Mouse (Mus musculus): ENCODE data around the gene Hist1h2ao. TPM values are rescaled to one million over a fixed set of nuclear protein-coding genes. Genes with fewer than 3 reads are reported as not detected.
A peak's percentile ranks its signal among the peaks of the same experiment; 100 is the strongest.

Gene Hist1h2ao
- total and polyA plus RNA-seq, 3 experiments: 693 TPM; not detected in 2

GRCm38 (mm10) chr13:21778814-21779766 lies 31.2 kb upstream of the Hist1h2ao start (continued):
- TF ChIP-seq MAZ (IDR thresholded peaks at IDR 0.05; ENCODE audit: low read depth, low read length): peak; percentile 44; the same call in 1 of the 2 replicates
- no peak for TF ChIP-seq ELF1 (IDR thresholded peaks at IDR 0.05; ENCODE audit: low read depth, low read length)
- TF ChIP-seq MAX (IDR thresholded peaks at IDR 0.05; ENCODE audit: low read length): peak; percentile 48; the same call in 1 of the 2 replicates
- no peak for TF ChIP-seq ZKSCAN1 (IDR thresholded peaks at IDR 0.05; ENCODE audit: borderline replicate concordance, low read depth, low read length)
- peak; percentile 99 for TF ChIP-seq ZMIZ1 (IDR thresholded peaks at IDR 0.05; ENCODE audit: low read depth, low read length)
- peak; percentile 84 for TF ChIP-seq MYC (IDR thresholded peaks at IDR 0.05; ENCODE audit: low read depth, low read length)
- TF ChIP-seq JUN (IDR thresholded peaks at IDR 0.05; ENCODE audit: insufficient read depth, low read depth, low read length): no peak
- no peak; the same call in 1 of the 2 replicates for TF ChIP-seq UBTF (IDR thresholded peaks at IDR 0.05; ENCODE audit: low read depth, low read length)
- peak; percentile 89 for TF ChIP-seq SIN3A (IDR thresholded peaks at IDR 0.05; ENCODE audit: low read length)

GRCm38 (mm10) chr13:21779767-21780731 lies 30.2 kb upstream of the Hist1h2ao start, which contains the start of gene Hist1h1b:
Hist1h1b (minus strand) TSS chr13:21780625.
- Histone ChIP-seq H3K36me3 (replicated peaks in 1 of 2; ENCODE audit: control insufficient read depth in 1 of 2, insufficient read depth in 1 of 2, low read length in 1 of 2) (no peaks in the 10 kb centered on the region), H3K27ac (ENCODE audit: insufficient read depth, low read depth) (peak within 1 kb of the TSS; percentile 97), H3K4me3 (replicated peaks in 1 of 3; ENCODE audit: low read depth in 2 of 3, low read length in 2 of 3, poor library complexity in 1 of 3) (peak within 1 kb of the TSS; percentile 59 to 72 (median 59)), H3K9ac (ENCODE audit: insufficient read depth, low read depth) (peak within 1 kb of the TSS; percentile 86), H3K79me2 (replicated peaks; ENCODE audit: control insufficient read depth, extremely low read depth, insufficient read depth, poor library complexity, severe bottlenecking) (no peaks in the 10 kb centered on the region; the same call in 1 of the 2 replicates), H3K9me3 (replicated peaks; ENCODE audit: low read length) (no peaks in the 10 kb centered on the region), H3K4me1 (ENCODE audit: control insufficient read depth in 1 of 2, insufficient read depth in 2 of 2) (peaks cover 6 to 30% of the 10 kb centered on the region in 2 experiments; a peak in 3 of 4 replicates), H3K27me3 (replicated peaks) (no peaks in the 10 kb centered on the region), H3K4me2 (ENCODE audit: insufficient read depth, low read depth, poor library complexity, severe bottlenecking) (peak within 1 kb of the TSS; percentile 65)
- dilution Hi-C loops (cut with MboI; ENCODE audit: extremely low pct_ligation_motif_present, extremely low pct_unique_long_range_greater_than_20kb, low sequenced_read_pairs): no loop called here
- in situ Hi-C loops (cut with MboI; ENCODE audit: low pct_ligation_motif_present, low pct_unique_long_range_greater_than_20kb, low sequenced_read_pairs): no loop called here
- DNase-seq (ENCODE audit: extremely low read depth): peak; percentile 89
- TF ChIP-seq MYC (IDR thresholded peaks at IDR 0.05; ENCODE audit: low read depth, low read length) (0 out of 2 replicates have a peak, but pooled peaks have one; percentile 36), SIN3A (IDR thresholded peaks at IDR 0.05; ENCODE audit: low read length) (peak; percentile 95), EP300 (IDR thresholded peaks at IDR 0.05; ENCODE audit: low read length) (no peak), BHLHE40 (IDR thresholded peaks at IDR 0.05; ENCODE audit: low read depth, low read length) (peak; percentile 7; the same call in 1 of the 2 replicates), NRF1 (IDR thresholded peaks at IDR 0.05; ENCODE audit: low read depth, low read length) (no peak; the same call in 1 of the 2 replicates), HCFC1 (IDR thresholded peaks at IDR 0.05; ENCODE audit: low read depth, low read length) (peak; percentile 66), ZMIZ1 (IDR thresholded peaks at IDR 0.05; ENCODE audit: low read depth, low read length) (peak; percentile 100), TCF12 (IDR thresholded peaks at IDR 0.05; ENCODE audit: low read depth, low read length) (peak; percentile 96), USF1 (IDR thresholded peaks at IDR 0.05; ENCODE audit: low read depth, low read length) (no peak), CTCF (conservative IDR thresholded peaks at IDR 0.05 in 1 of 2, IDR thresholded peaks at IDR 0.05 in 1 of 2; ENCODE audit: low read depth in 2 of 2, low read length in 2 of 2) (no peak), JUND (conservative IDR thresholded peaks at IDR 0.05; ENCODE audit: low read depth, low read length) (no peak), GABPA (IDR thresholded peaks at IDR 0.05; ENCODE audit: insufficient replicate concordance, low read depth, low read length) (no peak), RCOR1 (conservative IDR thresholded peaks at IDR 0.05; ENCODE audit: low read depth, low read length) (peak; percentile 90), CHD2 (IDR thresholded peaks at IDR 0.05; ENCODE audit: low read length) (peak; percentile 49), KAT2A (IDR thresholded peaks at IDR 0.05; ENCODE audit: insufficient replicate concordance, low read length) (0 out of 2 replicates have a peak, but pooled peaks have one; percentile 38), MAZ (IDR thresholded peaks at IDR 0.05; ENCODE audit: low read depth, low read length) (peak; percentile 75; the same call in 1 of the 2 replicates), UBTF (IDR thresholded peaks at IDR 0.05; ENCODE audit: low read depth, low read length) (peak; percentile 92), POLR2A (IDR thresholded peaks at IDR 0.05; ENCODE audit: low read depth, low read length) (peak; percentile 93), PAX5 (IDR thresholded peaks at IDR 0.05; ENCODE audit: low read length) (no peak), USF2 (conservative IDR thresholded peaks at IDR 0.05; ENCODE audit: low read depth, low read length) (peak; percentile 57), E2F4 (IDR thresholded peaks at IDR 0.05; ENCODE audit: insufficient replicate concordance, low read depth, low read length) (peak; percentile 82; the same call in 1 of the 2 replicates), ZNF384 (IDR thresholded peaks at IDR 0.05; ENCODE audit: low read depth, low read length) (0 out of 2 replicates have a peak, but pooled peaks have one; percentile 26), POLR2AphosphoS2 (IDR thresholded peaks at IDR 0.05; ENCODE audit: low read depth, low read length) (peak; percentile 94), TBP (conservative IDR thresholded peaks at IDR 0.05; ENCODE audit: low read depth, low read length) (peak; percentile 99), MAFK (IDR thresholded peaks at IDR 0.05; ENCODE audit: insufficient replicate concordance, low read length) (0 out of 2 replicates have a peak, but pooled peaks have one; percentile 7), NELFE (IDR thresholded peaks at IDR 0.05; ENCODE audit: low read depth, low read length) (peak; percentile 100), RAD21 (IDR thresholded peaks at IDR 0.05; ENCODE audit: low read depth, low read length) (no peak)
